21 mouse cellular contexts compared by ENCODE assay signal in the genomic region with DNA sequence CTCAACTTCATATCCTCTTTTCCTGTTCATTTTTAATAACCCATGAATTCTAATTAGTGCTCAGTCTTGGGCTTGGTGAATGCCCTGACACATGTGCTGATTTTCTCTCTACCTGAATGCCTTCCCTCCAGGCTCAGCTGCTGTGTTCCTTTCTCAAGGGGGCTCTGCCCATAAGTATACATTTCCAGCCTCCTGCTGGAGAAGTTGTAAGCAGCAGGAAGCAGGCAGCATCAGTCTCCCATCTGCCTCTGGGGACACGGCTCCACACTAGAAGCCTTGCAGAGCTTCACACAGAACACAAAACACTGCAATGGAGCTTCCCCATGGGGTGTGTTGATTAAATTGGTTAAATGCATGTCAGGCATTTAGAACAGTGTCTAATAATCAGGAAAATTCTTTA.
DNase-seq lines count a peak whose midpoint lies in the region; ATAC-seq and TF ChIP-seq lines count a peak whose summit lies in the region.
"Had no signal": no experiment of that assay in that cellular context is flagged by ENCODE, and none has a peak within 500 bp of the region (broad histone marks: within the 10 kb centered on the region; RNA-seq: fewer than 3 reads in every experiment).

No protein-coding gene starts in this region.

- no peak overlapping the region for H3K27ac ChIP-seq in hindbrain, embryonic 14.5 days
- H3K27ac ChIP-seq in hindbrain, embryonic 16.5 days (ENCODE audit: low read depth, low read length) = no peak overlapping the region
- no peak overlapping the region for H3K27ac ChIP-seq in lung, embryonic 14.5 days (ENCODE audit: low read depth)
- H3K27ac ChIP-seq in lung, postnatal 0 days (ENCODE audit: low read length) = no peak overlapping the region
- H3K27ac ChIP-seq: embryonic facial prominence, embryonic 12.5 days; forebrain, embryonic 13.5 days; gastrocnemius, adult 2 months; heart, embryonic 13.5 days; hindbrain, embryonic 13.5 days had no signal

- no peak overlapping the region for H3K9ac ChIP-seq in hindbrain, embryonic 14.5 days
- H3K9ac ChIP-seq in hindbrain, embryonic 16.5 days (ENCODE audit: low read depth, low read length) = no peak overlapping the region
- H3K9ac ChIP-seq in lung, embryonic 14.5 days = no peak overlapping the region
- no peak overlapping the region for H3K9ac ChIP-seq in lung, postnatal 0 days (replicated peaks; ENCODE audit: low read depth)
- H3K9ac ChIP-seq: embryonic facial prominence, embryonic 12.5 days; forebrain, embryonic 13.5 days; heart, embryonic 13.5 days; hindbrain, embryonic 13.5 days had no signal

- H3K4me3 ChIP-seq in hindbrain, embryonic 14.5 days (replicated peaks; ENCODE audit: low read length) = no peak overlapping the region
- H3K4me3 ChIP-seq in hindbrain, embryonic 16.5 days (ENCODE audit: low read length) = no peak overlapping the region
- no peak overlapping the region for H3K4me3 ChIP-seq in lung, embryonic 14.5 days (ENCODE audit: low read depth, low read length)
- H3K4me3 ChIP-seq in lung, postnatal 0 days (ENCODE audit: low read depth, low read length) = no peak overlapping the region
- H3K4me3 ChIP-seq: embryonic facial prominence, embryonic 12.5 days; forebrain, embryonic 13.5 days; gastrocnemius, adult 2 months; heart, embryonic 13.5 days; hindbrain, embryonic 13.5 days had no signal

- ATAC-seq in hindbrain, embryonic 14.5 days (ENCODE audit: low FRiP score) = no peak
- no peak for ATAC-seq in hindbrain, embryonic 16.5 days
- ATAC-seq in lung, embryonic 14.5 days (ENCODE audit: insufficient read depth) = no peak
- ATAC-seq in lung, postnatal 0 days = no peak
- no peak for ATAC-seq in CD4-positive, CD25-positive, alpha-beta regulatory T cell, adult 4 months
- ATAC-seq: forebrain, embryonic 13.5 days; inflammation-experienced regulatory T-cells, adult 6 months had no signal

- TF ChIP-seq EP300 in lung, postnatal 0 days (IDR thresholded peaks at IDR 0.05) = no peak

- H3K4me1 ChIP-seq in hindbrain, embryonic 14.5 days (replicated peaks; ENCODE audit: control insufficient read depth, insufficient read depth, low read length) = no peaks in the 10 kb centered on the region
- no peaks in the 10 kb centered on the region for H3K4me1 ChIP-seq in hindbrain, embryonic 16.5 days (ENCODE audit: control insufficient read depth, insufficient read depth, low read depth, low read length)
- no peaks in the 10 kb centered on the region for H3K4me1 ChIP-seq in lung, embryonic 14.5 days (ENCODE audit: insufficient read depth)
- H3K4me1 ChIP-seq in lung, postnatal 0 days (ENCODE audit: insufficient read depth, low read depth, low read length) = no peaks in the 10 kb centered on the region
- H3K4me1 ChIP-seq: embryonic facial prominence, embryonic 12.5 days; forebrain, embryonic 13.5 days had no signal

- DNase-seq in embryo, embryonic 11 days = peak; percentile 6
- DNase-seq in embryo, embryonic 9.5 days (ENCODE audit: extremely low spot score) = no peak
- peak; percentile 32 for DNase-seq in hindbrain, embryonic 14.5 days (ENCODE audit: low spot score)
- DNase-seq in lung, embryonic 14.5 days = peak; percentile 13
- DNase-seq in lung, postnatal 0 days (ENCODE audit: low spot score) = no peak
- peak; percentile 27 for DNase-seq in retina, postnatal 1 day
- DNase-seq: adrenal gland, postnatal 10 days; B cell, adult 2 months; cerebellum, adult 11-12 months; cerebellum, adult 9-11 months; cerebellum, postnatal 36 days; gastrocnemius, adult 2 months; gastrocnemius, postnatal 25 days; heart, postnatal 4 days had no signal

- WGBS in hindbrain, embryonic 14.5 days = 64% methylated on average over 1 of the region's 1 CpGs
- 44% methylated on average over 1 of the region's 1 CpGs for WGBS in hindbrain, embryonic 16.5 days
- 41% methylated on average over 1 of the region's 1 CpGs for WGBS in lung, embryonic 14.5 days
- WGBS in lung, postnatal 0 days = 36% methylated on average over 1 of the region's 1 CpGs

- no peak overlapping the region for H3K4me2 ChIP-seq in hindbrain, embryonic 14.5 days (replicated peaks)
- H3K4me2 ChIP-seq in hindbrain, embryonic 16.5 days (ENCODE audit: low read length) = no peak overlapping the region
- H3K4me2 ChIP-seq in lung, embryonic 14.5 days = no peak overlapping the region
- no peak overlapping the region for H3K4me2 ChIP-seq in lung, postnatal 0 days (replicated peaks; ENCODE audit: low read depth, low read length)
- H3K4me2 ChIP-seq: embryonic facial prominence, embryonic 12.5 days; forebrain, embryonic 13.5 days; heart, embryonic 13.5 days; hindbrain, embryonic 13.5 days had no signal

- H3K27me3 ChIP-seq in hindbrain, embryonic 14.5 days (ENCODE audit: control insufficient read depth, insufficient read depth, low read length) = no peaks in the 10 kb centered on the region
- H3K27me3 ChIP-seq in hindbrain, embryonic 16.5 days (replicated peaks; ENCODE audit: control insufficient read depth, insufficient read depth, low read length) = no peaks in the 10 kb centered on the region
- no peaks in the 10 kb centered on the region for H3K27me3 ChIP-seq in lung, embryonic 14.5 days (ENCODE audit: insufficient read depth, low read length)
- H3K27me3 ChIP-seq in lung, postnatal 0 days (replicated peaks; ENCODE audit: insufficient read depth, low read length) = no peaks in the 10 kb centered on the region
- H3K27me3 ChIP-seq: embryonic facial prominence, embryonic 12.5 days; forebrain, embryonic 13.5 days; heart, embryonic 13.5 days; hindbrain, embryonic 13.5 days had no signal

- no peaks in the 10 kb centered on the region for H3K36me3 ChIP-seq in hindbrain, embryonic 14.5 days (replicated peaks; ENCODE audit: control insufficient read depth, insufficient read depth)
- no peaks in the 10 kb centered on the region for H3K36me3 ChIP-seq in hindbrain, embryonic 16.5 days (ENCODE audit: control insufficient read depth, insufficient read depth, low read length)
- H3K36me3 ChIP-seq in lung, embryonic 14.5 days (ENCODE audit: insufficient read depth) = no peaks in the 10 kb centered on the region
- H3K36me3 ChIP-seq in lung, postnatal 0 days (ENCODE audit: insufficient read depth, low read length) = no peaks in the 10 kb centered on the region
- H3K36me3 ChIP-seq: embryonic facial prominence, embryonic 12.5 days; heart, embryonic 13.5 days; hindbrain, embryonic 13.5 days had no signal

- TF ChIP-seq CTCF in lung, embryonic 14.5 days (IDR thresholded peaks at IDR 0.05; ENCODE audit: low read depth) = peak; percentile 26; the same call in 1 of the 2 replicates
- TF ChIP-seq CTCF in lung, postnatal 0 days (IDR thresholded peaks at IDR 0.05) = no peak

- H3K9me3 ChIP-seq in hindbrain, embryonic 14.5 days (ENCODE audit: control insufficient read depth, low read length) = no peaks in the 10 kb centered on the region
- peaks cover 3% of the 10 kb centered on the region; the same call in 1 of the 2 replicates for H3K9me3 ChIP-seq in hindbrain, embryonic 16.5 days (ENCODE audit: control insufficient read depth, low read length)
- H3K9me3 ChIP-seq in lung, embryonic 14.5 days (ENCODE audit: low read depth, low read length) = no peaks in the 10 kb centered on the region
- H3K9me3 ChIP-seq in lung, postnatal 0 days (ENCODE audit: low read length) = no peaks in the 10 kb centered on the region
- H3K9me3 ChIP-seq: embryonic facial prominence, embryonic 12.5 days; heart, embryonic 13.5 days; hindbrain, embryonic 13.5 days had no signal

Comparison
In these comparisons a context has a peak if more than half of its experiments do, and no peak if none do; other contexts are left out.
1. DNase-seq: peak in embryo, embryonic 11 days (single experiment), hindbrain, embryonic 14.5 days (single experiment), lung, embryonic 14.5 days (single experiment) and retina, postnatal 1 day (single experiment); none in embryo, embryonic 9.5 days (single experiment) and lung, postnatal 0 days (single experiment).